Mouse (Mus musculus): ENCODE data around the gene Ptges.

- TF ChIP-seq CTCF (IDR thresholded peaks at IDR 0.05; ENCODE audit: low read depth, low read length): no peak
- TF ChIP-seq TAL1 (conservative IDR thresholded peaks at IDR 0.05; ENCODE audit: low read depth, low read length): no peak
- TF ChIP-seq POLR2AphosphoS5 (IDR thresholded peaks at IDR 0.05; ENCODE audit: insufficient replicate concordance, low read depth, low read length): no peak
These were observed 25.1 kb upstream of the Ptges start for GRCm38 (mm10) chr2:30954797-30955196.
